ENCODE assay signal across 12 mouse cellular contexts in the genomic region with DNA sequence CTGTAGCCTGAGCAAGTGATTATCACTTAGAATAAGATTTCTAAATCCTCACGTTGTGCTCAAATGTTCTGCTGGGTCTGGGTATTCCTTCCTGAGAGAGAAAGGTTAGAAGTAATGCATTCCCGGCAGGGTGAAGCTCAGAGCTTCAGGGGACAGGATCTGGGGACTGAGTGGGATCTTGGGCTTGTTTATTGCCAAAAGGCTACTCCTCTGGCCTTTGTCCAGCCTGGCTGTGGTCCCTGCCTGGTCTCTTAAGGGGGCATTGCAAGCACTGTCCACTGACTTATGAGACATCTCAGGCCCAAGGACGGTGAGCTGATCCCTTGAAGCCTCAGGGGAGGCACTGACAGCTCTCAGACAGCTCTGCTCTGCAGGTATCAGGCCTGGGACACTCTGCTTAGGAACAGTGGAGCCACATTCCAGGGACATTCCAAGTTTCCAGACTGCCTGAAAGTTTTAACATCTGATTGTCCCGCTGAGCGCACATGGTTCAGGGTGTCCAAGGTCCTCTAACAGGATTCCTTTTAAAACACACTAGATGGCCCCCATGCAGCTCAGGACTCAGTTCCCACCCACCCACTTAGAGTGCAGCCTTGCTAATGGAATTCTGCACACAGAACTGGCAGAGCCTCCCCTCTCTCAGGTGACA.
"Had no signal": no experiment of that assay in that cellular context is flagged by ENCODE, and none has a peak within 500 bp of the region (broad histone marks: within the 10 kb centered on the region; RNA-seq: fewer than 3 reads in every experiment).

No protein-coding gene starts in this region.

- H3K27ac ChIP-seq: intestine, embryonic 15.5 days; layer of hippocampus, adult 2 months; liver, embryonic 13.5 days; lung, embryonic 15.5 days had no signal

- ATAC-seq: intestine, embryonic 15.5 days; liver, postnatal 0 days; midbrain, embryonic 16.5 days had no signal

- H3K4me1 ChIP-seq: liver, embryonic 13.5 days had no signal

- DNase-seq: kidney, adult 18-20 months; kidney, postnatal 10 days; kidney, postnatal 4 days; liver; liver, embryonic 13.5 days; liver, postnatal 0 days; thymus, adult 2 months; thymus, postnatal 25 days had no signal

- H3K27me3 ChIP-seq: intestine, embryonic 15.5 days; liver, embryonic 13.5 days; lung, embryonic 15.5 days had no signal

- H3K4me2 ChIP-seq: intestine, embryonic 15.5 days; liver, embryonic 13.5 days; lung, embryonic 15.5 days had no signal

- H3K9me3 ChIP-seq: intestine, embryonic 15.5 days; lung, embryonic 15.5 days had no signal

- H3K9ac ChIP-seq: intestine, embryonic 15.5 days; liver, embryonic 13.5 days; liver, postnatal 0 days; lung, embryonic 15.5 days had no signal

- H3K4me3 ChIP-seq: intestine, embryonic 15.5 days; layer of hippocampus, adult 2 months; liver, embryonic 13.5 days; lung, embryonic 15.5 days had no signal
